Mouse (Mus musculus): ENCODE data around the gene Tmem206. TPM values are rescaled to one million over a fixed set of nuclear protein-coding genes. Genes with fewer than 3 reads are reported as not detected.

Gene Tmem206
- polyA plus RNA-seq, 1 experiment: 8.3 TPM

DNA sequence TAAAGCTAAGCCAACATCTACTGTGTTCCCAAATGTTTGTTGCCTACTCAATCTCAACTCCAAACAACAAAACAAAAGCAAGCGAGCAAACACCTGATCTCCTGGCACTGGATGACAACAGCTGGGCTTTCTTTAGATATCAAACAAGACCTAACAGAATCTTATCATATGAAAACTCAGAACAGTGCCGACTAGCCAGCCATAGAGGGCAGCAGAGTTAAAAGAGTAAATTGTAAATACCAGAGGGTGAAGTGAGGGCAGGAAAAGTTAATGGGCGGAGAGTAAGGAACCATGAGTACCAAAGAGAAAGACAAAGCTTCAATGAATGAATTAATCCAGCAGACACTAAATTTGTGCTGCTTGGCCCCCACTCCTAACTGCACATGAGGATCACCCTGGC lies 65.6 kb downstream of the Tmem206 start:
- H3K4me1 ChIP-seq (ENCODE audit: control insufficient read depth, insufficient read depth, low read length): no peaks in the 10 kb centered on the region
- 6% methylated on average over 3 of the region's 3 CpGs for WGBS
- no peak for TF ChIP-seq CTCF (IDR thresholded peaks at IDR 0.05; ENCODE audit: control insufficient read depth, insufficient read depth, low read length)
- TF ChIP-seq POLR2A (IDR thresholded peaks at IDR 0.05; ENCODE audit: borderline replicate concordance, control insufficient read depth, low read depth, low read length): no peak
- H3K27ac ChIP-seq (ENCODE audit: control insufficient read depth, insufficient read depth, low read depth, low read length, poor library complexity): no peak overlapping the region
- no peak overlapping the region for H3K4me3 ChIP-seq (replicated peaks; ENCODE audit: control insufficient read depth, low read depth, low read length)

DNA sequence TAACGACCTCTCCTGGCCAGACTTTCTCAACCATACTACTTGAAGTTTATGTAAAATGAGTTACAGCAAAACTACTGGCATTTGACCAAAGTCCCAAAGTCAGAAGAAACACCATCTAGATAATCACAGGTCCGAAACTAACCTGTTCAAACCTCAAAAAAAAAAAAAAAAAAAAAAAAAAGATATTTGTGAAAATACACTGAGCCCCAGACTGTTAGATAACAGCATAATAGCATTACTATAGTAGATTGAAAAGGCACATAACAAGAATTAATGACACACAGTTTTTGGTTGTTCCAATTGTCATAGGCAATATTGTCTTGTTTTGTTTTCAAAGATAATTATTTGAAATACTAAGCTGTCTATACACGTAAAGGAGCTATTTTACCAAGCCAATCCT lies 67.8 kb downstream of the Tmem206 start:
- TF ChIP-seq CTCF (IDR thresholded peaks at IDR 0.05; ENCODE audit: control insufficient read depth, insufficient read depth, low read length): no peak
- no peak for TF ChIP-seq POLR2A (IDR thresholded peaks at IDR 0.05; ENCODE audit: borderline replicate concordance, control insufficient read depth, low read depth, low read length)
- 34% methylated on average over 3 of the region's 3 CpGs for WGBS
- Histone ChIP-seq H3K4me1 (ENCODE audit: control insufficient read depth, insufficient read depth, low read length) (no peaks in the 10 kb centered on the region), H3K4me3 (replicated peaks; ENCODE audit: control insufficient read depth, low read depth, low read length) (no peak overlapping the region), H3K27ac (ENCODE audit: control insufficient read depth, insufficient read depth, low read depth, low read length, poor library complexity) (no peak overlapping the region)

DNA sequence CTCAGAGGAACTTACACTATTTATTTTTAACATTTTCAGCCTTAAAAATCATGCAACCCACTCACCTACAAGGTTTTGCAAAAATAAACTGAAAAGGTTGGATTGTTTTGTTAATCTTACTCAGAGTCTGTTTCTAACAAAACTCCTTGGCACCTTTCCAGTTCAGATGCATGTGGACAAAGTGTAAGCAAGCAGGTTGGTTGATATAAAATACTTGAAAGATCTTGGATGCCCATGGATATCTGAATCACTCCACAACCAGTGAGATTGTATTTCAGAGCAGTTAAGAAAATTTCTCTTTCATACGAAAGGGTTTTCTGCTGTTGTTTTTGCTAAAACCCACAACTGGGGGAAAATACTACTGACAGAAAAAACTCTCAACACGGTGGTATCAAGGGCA lies 68.4 kb downstream of the Tmem206 start:
- Histone ChIP-seq H3K4me3 (replicated peaks; ENCODE audit: control insufficient read depth, low read depth, low read length) (peak overlapping the region; percentile 44), H3K4me1 (ENCODE audit: control insufficient read depth, insufficient read depth, low read length) (no peaks in the 10 kb centered on the region), H3K27ac (ENCODE audit: control insufficient read depth, insufficient read depth, low read depth, low read length, poor library complexity) (no peak overlapping the region)
- 3% methylated on average over 2 of the region's 2 CpGs for WGBS
- TF ChIP-seq POLR2A (IDR thresholded peaks at IDR 0.05; ENCODE audit: borderline replicate concordance, control insufficient read depth, low read depth, low read length) (no peak), CTCF (IDR thresholded peaks at IDR 0.05; ENCODE audit: control insufficient read depth, insufficient read depth, low read length) (no peak)

DNA sequence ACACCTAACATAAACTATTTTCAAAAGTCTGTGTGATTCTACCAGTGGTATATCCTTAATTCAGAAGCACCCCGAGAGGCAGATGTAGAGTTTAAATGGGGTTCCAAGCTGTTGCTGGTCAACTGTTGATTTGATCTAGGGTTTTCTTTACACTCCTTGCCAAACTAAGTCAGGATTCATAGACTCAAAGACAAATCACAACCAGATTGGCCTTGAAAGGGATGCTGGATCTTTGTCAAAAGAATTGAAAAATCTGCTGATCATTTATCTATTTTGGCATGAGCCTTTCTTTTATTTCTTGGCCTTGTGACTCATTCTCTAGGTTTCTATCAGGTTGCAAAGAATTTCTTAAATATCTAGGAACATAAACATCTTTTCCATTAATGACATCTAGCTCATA lies 69.5 kb downstream of the Tmem206 start:
- WGBS: 2% methylated on average over 1 of the region's 1 CpGs
- no peak overlapping the region for H3K27ac ChIP-seq (ENCODE audit: control insufficient read depth, insufficient read depth, low read depth, low read length, poor library complexity)
- H3K4me3 ChIP-seq (replicated peaks; ENCODE audit: control insufficient read depth, low read depth, low read length): peak overlapping the region; percentile 69
- TF ChIP-seq CTCF (IDR thresholded peaks at IDR 0.05; ENCODE audit: control insufficient read depth, insufficient read depth, low read length) (no peak), POLR2A (IDR thresholded peaks at IDR 0.05; ENCODE audit: borderline replicate concordance, control insufficient read depth, low read depth, low read length) (no peak)
- H3K4me1 ChIP-seq (ENCODE audit: control insufficient read depth, insufficient read depth, low read length): no peaks in the 10 kb centered on the region

DNA sequence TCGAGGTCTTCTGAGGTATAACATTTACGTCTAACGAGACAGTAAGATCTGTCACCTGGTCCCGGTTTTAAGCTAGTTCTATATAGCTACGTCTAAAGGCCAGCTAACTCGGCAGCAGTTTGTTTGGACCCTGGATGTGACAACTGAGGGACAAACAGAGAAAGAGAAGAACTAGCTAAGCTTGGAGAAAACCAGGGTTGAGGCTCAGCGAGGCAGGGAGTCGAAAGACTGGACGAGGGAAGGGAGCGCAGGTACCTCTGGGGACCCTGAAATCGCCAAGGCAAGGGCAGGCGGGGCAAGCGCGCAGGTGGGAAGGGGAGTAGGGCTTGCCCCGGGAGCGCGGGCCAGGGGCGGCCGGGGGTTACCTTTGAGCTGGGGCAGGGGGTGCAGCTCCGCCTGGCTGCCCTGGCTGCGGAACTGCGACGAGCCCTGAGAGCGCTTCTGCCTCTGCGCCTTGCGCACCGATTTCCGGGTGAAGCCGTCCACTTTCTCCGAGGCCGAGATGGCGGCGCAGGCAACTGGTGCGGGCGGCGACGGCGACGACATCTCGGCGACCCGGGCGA lies 70.2 kb downstream of the Tmem206 start:
- Histone ChIP-seq H3K4me1 (ENCODE audit: control insufficient read depth, insufficient read depth, low read length) (no peaks in the 10 kb centered on the region; the same call in 1 of the 2 replicates), H3K27ac (ENCODE audit: control insufficient read depth, insufficient read depth, low read depth, low read length, poor library complexity) (peak overlapping the region; percentile 99), H3K4me3 (replicated peaks; ENCODE audit: control insufficient read depth, low read depth, low read length) (peak overlapping the region; percentile 69)
- 1% methylated on average over 43 of the region's 43 CpGs for WGBS
- TF ChIP-seq POLR2A (IDR thresholded peaks at IDR 0.05; ENCODE audit: borderline replicate concordance, control insufficient read depth, low read depth, low read length) (peak; percentile 49; the same call in 1 of the 2 replicates), CTCF (IDR thresholded peaks at IDR 0.05; ENCODE audit: control insufficient read depth, insufficient read depth, low read length) (no peak)

DNA sequence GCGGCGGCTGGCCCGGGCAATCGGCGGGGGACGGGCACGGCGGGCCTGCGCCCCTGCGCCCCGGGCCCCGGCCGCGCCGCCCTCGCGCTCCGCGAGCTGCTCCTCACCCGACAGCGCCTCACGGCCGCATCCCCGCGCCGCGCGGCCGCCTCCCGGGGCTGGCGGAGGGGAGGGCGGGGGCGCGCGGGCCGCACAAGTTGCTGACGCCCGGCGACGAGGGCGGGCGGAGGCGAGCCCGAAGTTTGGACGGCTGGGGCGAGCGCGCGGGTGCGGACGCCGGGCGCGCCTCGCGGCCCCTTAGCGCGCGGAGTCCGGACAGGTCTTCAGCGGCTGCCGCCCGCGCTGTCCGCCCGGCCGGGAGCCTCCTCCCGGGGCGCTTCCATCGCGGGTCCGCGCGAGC lies 70.7 kb downstream of the Tmem206 start:
- under 1% methylated on average over 72 of the region's 74 CpGs for WGBS
- Histone ChIP-seq H3K4me1 (ENCODE audit: control insufficient read depth, insufficient read depth, low read length) (no peaks in the 10 kb centered on the region; the same call in 1 of the 2 replicates), H3K4me3 (replicated peaks; ENCODE audit: control insufficient read depth, low read depth, low read length) (peak overlapping the region; percentile 69), H3K27ac (ENCODE audit: control insufficient read depth, insufficient read depth, low read depth, low read length, poor library complexity) (peak overlapping the region; percentile 99)
- TF ChIP-seq POLR2A (IDR thresholded peaks at IDR 0.05; ENCODE audit: borderline replicate concordance, control insufficient read depth, low read depth, low read length) (no peak), CTCF (IDR thresholded peaks at IDR 0.05; ENCODE audit: control insufficient read depth, insufficient read depth, low read length) (no peak)

DNA sequence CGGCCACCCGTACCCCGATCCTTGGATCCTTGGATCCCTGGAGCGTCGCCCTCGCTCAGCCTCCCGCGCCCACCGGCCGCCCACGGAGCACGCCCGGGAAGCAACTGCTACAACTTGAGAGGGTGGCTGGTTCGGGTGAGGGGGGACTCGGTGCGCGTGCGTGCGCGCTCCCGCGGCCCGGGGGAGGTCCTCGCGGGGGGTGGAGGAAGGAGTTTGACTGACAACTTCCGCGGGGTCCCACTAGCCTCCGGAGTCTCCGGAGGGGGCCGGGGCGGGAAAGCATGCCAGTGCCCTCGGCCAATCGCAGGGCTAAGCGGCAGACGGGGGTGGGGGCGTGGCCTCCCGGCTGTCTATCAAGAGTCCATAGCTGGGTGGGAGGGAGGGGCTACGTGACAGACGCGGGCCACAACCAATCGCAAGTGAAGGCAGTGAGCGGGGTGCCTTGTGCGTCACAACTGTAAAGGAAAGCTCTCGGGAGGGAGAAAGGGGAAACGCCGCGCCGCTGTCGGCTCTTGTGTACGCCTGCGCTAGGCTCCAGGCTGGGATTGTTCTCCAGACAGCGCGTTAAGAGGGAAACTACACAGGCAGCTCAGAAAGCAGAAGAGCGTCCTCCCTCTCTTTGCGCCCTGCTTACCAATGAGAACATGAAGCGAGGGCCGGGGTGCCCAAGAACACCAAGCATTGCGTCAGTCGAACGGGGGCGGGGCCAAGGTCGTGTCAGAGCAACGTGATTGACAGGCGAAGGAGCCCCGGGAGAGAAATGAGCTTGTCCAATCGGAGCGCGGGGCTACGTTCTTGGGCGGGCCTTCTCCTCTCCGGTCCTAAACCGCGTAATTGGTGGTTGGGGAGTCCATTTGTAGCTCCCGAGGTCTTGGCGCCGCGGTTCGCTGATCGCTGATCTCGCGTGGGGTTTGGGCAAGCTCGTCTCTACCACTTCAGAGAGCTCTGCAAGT lies 71.5 kb downstream of the Tmem206 start:
- peak overlapping the region; percentile 78 for H3K4me3 ChIP-seq (replicated peaks; ENCODE audit: control insufficient read depth, low read depth, low read length)
- no peaks in the 10 kb centered on the region; the same call in 1 of the 2 replicates for H3K4me1 ChIP-seq (ENCODE audit: control insufficient read depth, insufficient read depth, low read length)
- H3K27ac ChIP-seq (ENCODE audit: control insufficient read depth, insufficient read depth, low read depth, low read length, poor library complexity): peak overlapping the region; percentile 99
- TF ChIP-seq POLR2A (IDR thresholded peaks at IDR 0.05; ENCODE audit: borderline replicate concordance, control insufficient read depth, low read depth, low read length): peak; percentile 90
- no peak for TF ChIP-seq CTCF (IDR thresholded peaks at IDR 0.05; ENCODE audit: control insufficient read depth, insufficient read depth, low read length)
- under 1% methylated on average over 82 of the region's 82 CpGs for whole genome bisulfite sequencing

Other genes starting within 250 kb of the Tmem206 start
- 2.9 and 3.8 TPM in 2 replicates for gene Batf3, start 228.1 kb upstream of the Tmem206 start, polyA plus RNA-seq (2011; ENCODE audit: insufficient read depth, insufficient read length, low replicate concordance, missing spikeins)
- not detected in 2 replicates for gene Fam71a, start 161.1 kb upstream of the Tmem206 start, polyA plus RNA-seq (2011; ENCODE audit: insufficient read depth, insufficient read length, low replicate concordance, missing spikeins)
- gene Atf3, start 107.9 kb upstream of the Tmem206 start, polyA plus RNA-seq (2011; ENCODE audit: insufficient read depth, insufficient read length, low replicate concordance, missing spikeins): 8.4 TPM in 1 of 2 replicates, not detected in the other
- gene Nenf, start 7.7 kb upstream of the Tmem206 start, polyA plus RNA-seq (2011; ENCODE audit: insufficient read depth, insufficient read length, low replicate concordance, missing spikeins): 59.5 and 79.3 TPM in 2 replicates
- 71.0 and 96.6 TPM in 2 replicates for gene Ppp2r5a, start 77.4 kb downstream of the Tmem206 start, polyA plus RNA-seq (2011; ENCODE audit: insufficient read depth, insufficient read length, low replicate concordance, missing spikeins)
- gene Dtl, start 249.6 kb downstream of the Tmem206 start, polyA plus RNA-seq (2011; ENCODE audit: insufficient read depth, insufficient read length, low replicate concordance, missing spikeins): 23.5 and 24.8 TPM in 2 replicates
- 21.0 and 32.1 TPM in 2 replicates for gene Ints7, start 249.7 kb downstream of the Tmem206 start, polyA plus RNA-seq (2011; ENCODE audit: insufficient read depth, insufficient read length, low replicate concordance, missing spikeins)